Mouse (Mus musculus): ENCODE measurements around the gene Dpf3. TPM values are rescaled to one million over a fixed set of nuclear protein-coding genes. Genes with fewer than 3 reads are reported as not detected.

The Dpf3 gene
- polyA plus RNA-seq, 1 experiment, result 0.52 TPM

- no peaks in the 10 kb centered on the region for H3K79me2 ChIP-seq (ENCODE audit: control insufficient read depth, insufficient read depth)
- H3ac ChIP-seq (ENCODE audit: control insufficient read depth, insufficient read length), result no peak overlapping the region
- H3K36me3 ChIP-seq (ENCODE audit: control insufficient read depth, insufficient read depth), result no peaks in the 10 kb centered on the region
- no peak overlapping the region for H3K4me2 ChIP-seq (ENCODE audit: low read depth)
- TF ChIP-seq POLR2AphosphoS2 (IDR thresholded peaks at IDR 0.05; ENCODE audit: insufficient read length, low read depth) (no peak), E2F4 (IDR thresholded peaks at IDR 0.05; ENCODE audit: insufficient read depth) (no peak), REST (IDR thresholded peaks at IDR 0.05; ENCODE audit: insufficient read depth, insufficient read length) (no peak), POLR2A (IDR thresholded peaks at IDR 0.05; ENCODE audit: insufficient read length, low read depth) (no peak)
- no peak overlapping the region for H3K4me3 ChIP-seq
- no peaks in the 10 kb centered on the region for H3K27me3 ChIP-seq (ENCODE audit: control insufficient read depth, insufficient read depth, insufficient read length)
These were observed 307.7 kb downstream of the Dpf3 start for GRCm38 (mm10) chr12:83179860-83180259.

GRCm38 (mm10) chr12:83178770-83179169 lies 308.7 kb downstream of the Dpf3 start:
- no peak overlapping the region for H3K4me3 ChIP-seq
- H3K27me3 ChIP-seq (ENCODE audit: control insufficient read depth, insufficient read depth, insufficient read length), result no peaks in the 10 kb centered on the region
- H3K4me2 ChIP-seq (ENCODE audit: low read depth), result no peak overlapping the region
- H3ac ChIP-seq (ENCODE audit: control insufficient read depth, insufficient read length), result no peak overlapping the region
- no peaks in the 10 kb centered on the region for H3K79me2 ChIP-seq (ENCODE audit: control insufficient read depth, insufficient read depth)
- H3K36me3 ChIP-seq (ENCODE audit: control insufficient read depth, insufficient read depth), result no peaks in the 10 kb centered on the region
- TF ChIP-seq MYOD1 (IDR thresholded peaks at IDR 0.05; ENCODE audit: control insufficient read depth in 1 of 3, insufficient read length in 2 of 3, low read depth in 2 of 3) (no peak), MYOG (IDR thresholded peaks at IDR 0.05; ENCODE audit: control insufficient read depth in 1 of 3, insufficient read depth in 1 of 3, insufficient read length in 2 of 3, low read depth in 2 of 3) (no peak), USF1 (IDR thresholded peaks at IDR 0.05; ENCODE audit: low read depth) (no peak), MAX (IDR thresholded peaks at IDR 0.05; ENCODE audit: low read depth) (no peak), POLR2A (IDR thresholded peaks at IDR 0.05; ENCODE audit: insufficient read length, low read depth) (no peak), POLR2AphosphoS2 (IDR thresholded peaks at IDR 0.05; ENCODE audit: insufficient read length, low read depth) (no peak), SRF (IDR thresholded peaks at IDR 0.05; ENCODE audit: control insufficient read depth, insufficient read length, low read depth) (no peak), CEBPB (IDR thresholded peaks at IDR 0.05; ENCODE audit: insufficient read depth, poor library complexity, severe bottlenecking) (no peak), TCF3 (IDR thresholded peaks at IDR 0.05; ENCODE audit: insufficient read length, low read depth) (no peak)

GRCm38 (mm10) chr12:83169495-83170209 lies 317.9 kb downstream of the Dpf3 start:
- Histone ChIP-seq H3K36me3 (ENCODE audit: control insufficient read depth, insufficient read depth) (no peaks in the 10 kb centered on the region), H3K79me2 (ENCODE audit: control insufficient read depth, insufficient read depth) (no peaks in the 10 kb centered on the region), H3ac (ENCODE audit: control insufficient read depth, insufficient read length) (no peak overlapping the region), H3K4me3 (no peak overlapping the region), H3K4me2 (ENCODE audit: low read depth) (no peak overlapping the region), H3K27me3 (ENCODE audit: control insufficient read depth, insufficient read depth, insufficient read length) (no peaks in the 10 kb centered on the region)
- TF ChIP-seq TCF3 (IDR thresholded peaks at IDR 0.05; ENCODE audit: insufficient read length, low read depth), result no peak
- no peak for TF ChIP-seq CEBPB (IDR thresholded peaks at IDR 0.05; ENCODE audit: insufficient read depth, poor library complexity, severe bottlenecking)
- TF ChIP-seq USF1 (IDR thresholded peaks at IDR 0.05; ENCODE audit: low read depth), result no peak
- no peak for TF ChIP-seq POLR2A (IDR thresholded peaks at IDR 0.05; ENCODE audit: insufficient read length, low read depth)
- no peak for TF ChIP-seq TCF12 (IDR thresholded peaks at IDR 0.05; ENCODE audit: insufficient read depth, poor library complexity, severe bottlenecking)

GRCm38 (mm10) chr12:83168310-83168709 lies 319.2 kb downstream of the Dpf3 start:
- Histone ChIP-seq H3K79me2 (ENCODE audit: control insufficient read depth, insufficient read depth) (no peaks in the 10 kb centered on the region), H3K4me2 (ENCODE audit: low read depth) (no peak overlapping the region), H3ac (ENCODE audit: control insufficient read depth, insufficient read length) (no peak overlapping the region), H3K4me3 (no peak overlapping the region), H3K36me3 (ENCODE audit: control insufficient read depth, insufficient read depth) (no peaks in the 10 kb centered on the region), H3K27me3 (ENCODE audit: control insufficient read depth, insufficient read depth, insufficient read length) (no peaks in the 10 kb centered on the region)
- TF ChIP-seq TCF3 (IDR thresholded peaks at IDR 0.05; ENCODE audit: insufficient read length, low read depth) (no peak), POLR2AphosphoS2 (IDR thresholded peaks at IDR 0.05; ENCODE audit: insufficient read length, low read depth) (no peak), CEBPB (IDR thresholded peaks at IDR 0.05; ENCODE audit: insufficient read depth, poor library complexity, severe bottlenecking) (no peak), SRF (IDR thresholded peaks at IDR 0.05; ENCODE audit: control insufficient read depth, insufficient read length, low read depth) (no peak), TCF12 (IDR thresholded peaks at IDR 0.05; ENCODE audit: insufficient read depth, poor library complexity, severe bottlenecking) (no peak), MYOG (IDR thresholded peaks at IDR 0.05; ENCODE audit: control insufficient read depth in 1 of 3, insufficient read depth in 1 of 3, insufficient read length in 2 of 3, low read depth in 2 of 3) (no peak), MAX (IDR thresholded peaks at IDR 0.05; ENCODE audit: low read depth) (no peak), MYOD1 (IDR thresholded peaks at IDR 0.05; ENCODE audit: control insufficient read depth in 1 of 3, insufficient read length in 2 of 3, low read depth in 2 of 3) (no peak), POLR2A (IDR thresholded peaks at IDR 0.05; ENCODE audit: insufficient read length, low read depth) (no peak), REST (IDR thresholded peaks at IDR 0.05; ENCODE audit: insufficient read depth, insufficient read length) (no peak), E2F4 (IDR thresholded peaks at IDR 0.05; ENCODE audit: insufficient read depth) (no peak), USF1 (IDR thresholded peaks at IDR 0.05; ENCODE audit: low read depth) (no peak)

DNA sequence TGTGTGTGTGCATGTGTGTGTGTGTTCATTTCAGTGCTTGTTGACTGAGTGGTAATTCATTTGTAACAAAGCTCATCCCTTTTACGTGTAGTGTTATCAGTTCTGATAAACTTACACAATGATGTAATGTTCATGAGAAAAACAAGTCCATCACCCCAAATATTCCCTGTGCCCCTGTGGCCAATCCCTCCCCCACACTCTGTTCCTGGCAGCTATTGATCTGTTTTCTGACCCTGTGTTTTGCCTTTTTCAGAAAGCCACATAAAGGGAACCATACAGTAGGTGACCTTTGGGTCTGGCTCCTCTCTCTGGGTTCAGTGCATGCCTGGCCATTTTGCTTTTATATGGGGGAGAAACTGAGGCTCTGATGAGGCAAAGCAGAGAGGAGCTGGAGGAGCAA lies 322.5 kb downstream of the Dpf3 start:
- Histone ChIP-seq H3K27me3 (ENCODE audit: control insufficient read depth, insufficient read depth, insufficient read length) (no peaks in the 10 kb centered on the region), H3K79me2 (ENCODE audit: control insufficient read depth, insufficient read depth) (no peaks in the 10 kb centered on the region), H3K36me3 (ENCODE audit: control insufficient read depth, insufficient read depth) (no peaks in the 10 kb centered on the region), H3K4me3 (no peak overlapping the region), H3K4me2 (ENCODE audit: low read depth) (no peak overlapping the region), H3ac (ENCODE audit: control insufficient read depth, insufficient read length) (no peak overlapping the region)
- TF ChIP-seq SRF (IDR thresholded peaks at IDR 0.05; ENCODE audit: control insufficient read depth, insufficient read length, low read depth) (no peak), MYOG (IDR thresholded peaks at IDR 0.05; ENCODE audit: control insufficient read depth in 1 of 3, insufficient read depth in 1 of 3, insufficient read length in 2 of 3, low read depth in 2 of 3) (no peak), TCF12 (IDR thresholded peaks at IDR 0.05; ENCODE audit: insufficient read depth, poor library complexity, severe bottlenecking) (no peak), POLR2A (IDR thresholded peaks at IDR 0.05; ENCODE audit: insufficient read length, low read depth) (no peak), MAX (IDR thresholded peaks at IDR 0.05; ENCODE audit: low read depth) (no peak), CEBPB (IDR thresholded peaks at IDR 0.05; ENCODE audit: insufficient read depth, poor library complexity, severe bottlenecking) (no peak), POLR2AphosphoS2 (IDR thresholded peaks at IDR 0.05; ENCODE audit: insufficient read length, low read depth) (no peak), TCF3 (IDR thresholded peaks at IDR 0.05; ENCODE audit: insufficient read length, low read depth) (no peak), E2F4 (IDR thresholded peaks at IDR 0.05; ENCODE audit: insufficient read depth) (no peak), REST (IDR thresholded peaks at IDR 0.05; ENCODE audit: insufficient read depth, insufficient read length) (no peak), MYOD1 (IDR thresholded peaks at IDR 0.05; ENCODE audit: control insufficient read depth in 1 of 3, insufficient read length in 2 of 3, low read depth in 2 of 3) (no peak), USF1 (IDR thresholded peaks at IDR 0.05; ENCODE audit: low read depth) (no peak)
